In genomic region chr4:99600741-99601140, GRCm38 (mm10) we compare ENCODE assay signal across 9 mouse cellular contexts. TPM values are rescaled to one million over a fixed set of nuclear protein-coding genes. Genes with fewer than 3 reads are reported as not detected.
DNase-seq lines count a peak whose midpoint lies in the region; ATAC-seq lines count a peak whose summit lies in the region.
"Had no signal": no experiment of that assay in that cellular context is flagged by ENCODE, and none has a peak within 500 bp of the region (broad histone marks: within the 10 kb centered on the region; RNA-seq: fewer than 3 reads in every experiment).

No protein-coding gene starts in this region.

- WGBS in intestine, embryonic 14.5 days: 51% methylated on average over 10 of the region's 10 CpGs
- WGBS in intestine, embryonic 15.5 days: 38% methylated on average over 10 of the region's 10 CpGs
- whole genome bisulfite sequencing in midbrain, embryonic 12.5 days: 44% methylated on average over 10 of the region's 10 CpGs
- 53% methylated on average over 10 of the region's 10 CpGs for WGBS in kidney, embryonic 15.5 days

- H3K36me3 ChIP-seq in intestine, embryonic 14.5 days (ENCODE audit: control insufficient read depth, insufficient read depth, low read length): no peaks in the 10 kb centered on the region
- H3K36me3 ChIP-seq in intestine, embryonic 15.5 days: no peaks in the 10 kb centered on the region
- no peaks in the 10 kb centered on the region for H3K36me3 ChIP-seq in midbrain, embryonic 12.5 days
- H3K36me3 ChIP-seq in kidney, embryonic 15.5 days: no peaks in the 10 kb centered on the region

- no peak for DNase-seq in intestine, embryonic 14.5 days (ENCODE audit: low spot score)
- DNase-seq in NIH3T3 (ENCODE audit: low read depth): peak; percentile 8
- peak; percentile 17 for DNase-seq in embryo, embryonic 9.5 days (ENCODE audit: extremely low spot score)
- DNase-seq: lung, postnatal 14 days had no signal

- H3K9me3 ChIP-seq in intestine, embryonic 14.5 days (ENCODE audit: control insufficient read depth, low read length): no peaks in the 10 kb centered on the region
- no peaks in the 10 kb centered on the region for H3K9me3 ChIP-seq in intestine, embryonic 15.5 days
- no peaks in the 10 kb centered on the region for H3K9me3 ChIP-seq in midbrain, embryonic 12.5 days
- no peaks in the 10 kb centered on the region for H3K9me3 ChIP-seq in kidney, embryonic 15.5 days (replicated peaks)

- ATAC-seq in intestine, embryonic 14.5 days (replicated peaks; ENCODE audit: low FRiP score, low TSS enrichment, low read depth): no peak
- no peak for ATAC-seq in intestine, embryonic 15.5 days
- ATAC-seq in midbrain, embryonic 12.5 days (ENCODE audit: low FRiP score, low read depth): no peak
- ATAC-seq in granulocyte monocyte progenitor cell, adult 5-6 weeks (replicated peaks; ENCODE audit: poor library complexity, severe bottlenecking): no peak
- ATAC-seq in kidney, embryonic 15.5 days (replicated peaks; ENCODE audit: low FRiP score): no peak
- ATAC-seq: inflammation-experienced regulatory T-cells, adult 6 months had no signal

- H3K4me1 ChIP-seq in intestine, embryonic 14.5 days (replicated peaks; ENCODE audit: control insufficient read depth, insufficient read depth, low read length): no peaks in the 10 kb centered on the region
- H3K4me1 ChIP-seq in intestine, embryonic 15.5 days (replicated peaks): no peaks in the 10 kb centered on the region
- peaks cover 7% of the 10 kb centered on the region; the same call in 1 of the 2 replicates for H3K4me1 ChIP-seq in midbrain, embryonic 12.5 days
- no peaks in the 10 kb centered on the region for H3K4me1 ChIP-seq in kidney, embryonic 15.5 days

- no peak overlapping the region for H3K27ac ChIP-seq in intestine, embryonic 14.5 days (ENCODE audit: low read depth)
- H3K27ac ChIP-seq in intestine, embryonic 15.5 days: no peak overlapping the region
- H3K27ac ChIP-seq in midbrain, embryonic 12.5 days (replicated peaks): no peak overlapping the region
- no peak overlapping the region for H3K27ac ChIP-seq in kidney, embryonic 15.5 days

- H3K27me3 ChIP-seq in intestine, embryonic 14.5 days (replicated peaks; ENCODE audit: control insufficient read depth, insufficient read depth, low read length): no peaks in the 10 kb centered on the region
- H3K27me3 ChIP-seq in intestine, embryonic 15.5 days (replicated peaks): no peaks in the 10 kb centered on the region
- H3K27me3 ChIP-seq in midbrain, embryonic 12.5 days: peaks cover 38% of the 10 kb centered on the region
- no peaks in the 10 kb centered on the region for H3K27me3 ChIP-seq in kidney, embryonic 15.5 days

- H3K4me2 ChIP-seq in intestine, embryonic 14.5 days (ENCODE audit: low read length): peak overlapping the region; percentile 15; the same call in 1 of the 2 replicates
- no peak overlapping the region; the same call in 1 of the 2 replicates for H3K4me2 ChIP-seq in intestine, embryonic 15.5 days (replicated peaks)
- H3K4me2 ChIP-seq in midbrain, embryonic 12.5 days (replicated peaks): peak overlapping the region; percentile 11; the same call in 1 of the 2 replicates
- no peak overlapping the region for H3K4me2 ChIP-seq in kidney, embryonic 15.5 days

- no peak overlapping the region for H3K9ac ChIP-seq in intestine, embryonic 14.5 days (ENCODE audit: low read length)
- H3K9ac ChIP-seq in intestine, embryonic 15.5 days: no peak overlapping the region
- H3K9ac ChIP-seq in midbrain, embryonic 12.5 days (replicated peaks): no peak overlapping the region
- H3K9ac ChIP-seq in kidney, embryonic 15.5 days: no peak overlapping the region

- no peak overlapping the region for H3K4me3 ChIP-seq in intestine, embryonic 14.5 days (ENCODE audit: low read depth, low read length)
- no peak overlapping the region for H3K4me3 ChIP-seq in intestine, embryonic 15.5 days (replicated peaks)
- H3K4me3 ChIP-seq in midbrain, embryonic 12.5 days: no peak overlapping the region
- no peak overlapping the region for H3K4me3 ChIP-seq in kidney, embryonic 15.5 days (replicated peaks)

RNA-seq across cellular contexts. Expression of gene Foxd3, which starts 55.4 kb away (rescaled TPM):
- polyA plus RNA-seq in intestine, embryonic 14.5 days (2014; fragmentation: Nextera tagmentation; extraction: Ambion mirVana): 1.3 and 1.4 TPM in 2 replicates
- polyA plus RNA-seq in intestine, embryonic 15.5 days (2015; fragmentation: Nextera tagmentation; extraction: Ambion mirVana): 0.83 and 1.3 TPM in 2 replicates
- polyA plus RNA-seq in midbrain, embryonic 12.5 days (2016; fragmentation: Nextera tagmentation; extraction: Ambion mirVana): 0.09 and 0.14 TPM in 2 replicates
- total RNA-seq in granulocyte monocyte progenitor cell, adult 5-6 weeks (2014; fragmentation: Nextera tagmentation): not detected in 2 replicates
- not detected in 2 replicates for total RNA-seq in granulocyte monocyte progenitor cell, adult 5-6 weeks (2017)
- 0.15 and 0.17 TPM in 2 replicates for polyA plus RNA-seq in kidney, embryonic 15.5 days (2015; fragmentation: Nextera tagmentation; extraction: Ambion mirVana)
- polyA plus RNA-seq: inflammation-experienced regulatory T-cells, adult 6 months had no signal

Comparison
In these comparisons a context has a peak if more than half of its experiments do, and no peak if none do; other contexts are left out.
1. H3K4me2 ChIP-seq: peak in intestine, embryonic 14.5 days (single experiment) and midbrain, embryonic 12.5 days (single experiment); none in intestine, embryonic 15.5 days (single experiment) and kidney, embryonic 15.5 days (single experiment).